Comparison of ENCODE assay signal across 7 mouse cellular contexts in the genomic region with DNA sequence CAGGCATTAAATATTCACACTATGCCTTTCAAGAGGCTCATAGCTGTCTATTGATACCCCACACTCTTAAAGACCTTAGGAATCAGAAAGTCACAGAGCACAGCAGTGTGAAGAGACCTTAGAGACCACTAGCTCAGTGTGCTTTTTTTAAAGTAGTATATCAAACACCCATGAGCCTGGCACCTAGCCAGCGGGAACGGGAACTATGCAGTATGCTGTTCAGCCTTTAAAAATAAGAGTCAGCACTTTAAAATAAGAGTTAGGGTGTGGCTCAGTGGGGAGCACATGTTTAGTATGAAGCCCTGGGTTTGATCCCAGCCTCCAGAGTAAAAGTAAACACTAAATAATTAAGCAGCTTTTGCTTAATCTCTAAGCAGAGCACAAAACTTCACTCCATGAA. TPM values are rescaled to one million over a fixed set of nuclear protein-coding genes. Genes with fewer than 3 reads are reported as not detected.
A peak's percentile ranks its signal among the peaks of the same experiment; 100 is the strongest.
DNase-seq lines count a peak whose midpoint lies in the region; ATAC-seq lines count a peak whose summit lies in the region.

No protein-coding gene starts in this region.

- intact Hi-C loops in left cerebral cortex, postnatal 14 days (cut with DNase I): no loop called here
- intact Hi-C loops in left cerebral cortex, postnatal 25 days (cut with DNase I): no loop called here

- no peak for ATAC-seq in monocyte, adult 5-6 weeks (replicated peaks; ENCODE audit: insufficient number of reproducible peaks, low FRiP score, low TSS enrichment, poor library complexity, severe bottlenecking)

- peak; percentile 8 to 9 for DNase-seq in left cerebral cortex, postnatal 14 days (ENCODE audit: low spot score in 2 of 2)
- DNase-seq in left cerebral cortex, postnatal 25 days (ENCODE audit: low spot score in 2 of 2): no peak
- peak; percentile 51 for DNase-seq in MEL-GATA-1-ER (ENCODE audit: extremely low read depth, low read depth)
- peak; percentile 40 for DNase-seq in adrenal gland, postnatal 14 days
- peak; percentile 32 for DNase-seq in kidney, postnatal 14 days
- no peak for DNase-seq in cerebellum, postnatal 4 days (ENCODE audit: low spot score in 2 of 2)

RNA-seq across cellular contexts. Expression of a gene that starts 12.7 kb away (rescaled TPM):
- 10 to 100 TPM; 36.1 to 40.0 TPM for total RNA-seq in left cerebral cortex, postnatal 14 days (2021)
- 10 to 100 TPM; 40.3 to 43.6 TPM for total RNA-seq in left cerebral cortex, postnatal 25 days (2021)
- total RNA-seq in adrenal gland, postnatal 14 days (2021): 36.4 and 38.9 TPM in 2 replicates
- not detected in 3 replicates for total RNA-seq in monocyte, adult 5-6 weeks (2017)

RNA-seq across cellular contexts. Expression of a gene that starts 32.1 kb away (rescaled TPM):
- 10 to 100 TPM; 47.1 to 50.2 TPM for total RNA-seq in left cerebral cortex, postnatal 14 days (2021)
- 10 to 100 TPM; 48.5 to 58.4 TPM for total RNA-seq in left cerebral cortex, postnatal 25 days (2021)
- total RNA-seq in adrenal gland, postnatal 14 days (2021): 42.8 and 44.6 TPM in 2 replicates
- total RNA-seq in monocyte, adult 5-6 weeks (2017): 6.5 to 13.6 TPM (median 6.7 TPM) in 3 replicates

Comparison
In these comparisons a context has a peak if more than half of its experiments do, and no peak if none do; other contexts are left out.
1. DNase-seq: peak in left cerebral cortex, postnatal 14 days (2 of 2), MEL-GATA-1-ER (single experiment), adrenal gland, postnatal 14 days (single experiment) and kidney, postnatal 14 days (single experiment); none in left cerebral cortex, postnatal 25 days (0 of 2) and cerebellum, postnatal 4 days (0 of 2).
2. RNA of a gene that starts 12.7 kb away (total RNA-seq): 40.3 to 43.6 TPM in left cerebral cortex, postnatal 25 days, 36.1 to 40.0 TPM in left cerebral cortex, postnatal 14 days and 36.4 to 38.9 TPM in adrenal gland, postnatal 14 days; not detected in monocyte, adult 5-6 weeks; every median in the first group is over 10 times any median in the second.